Mouse (Mus musculus): Measurements from ENCODE around the gene Dusp8.

The Dusp8 gene

DNA sequence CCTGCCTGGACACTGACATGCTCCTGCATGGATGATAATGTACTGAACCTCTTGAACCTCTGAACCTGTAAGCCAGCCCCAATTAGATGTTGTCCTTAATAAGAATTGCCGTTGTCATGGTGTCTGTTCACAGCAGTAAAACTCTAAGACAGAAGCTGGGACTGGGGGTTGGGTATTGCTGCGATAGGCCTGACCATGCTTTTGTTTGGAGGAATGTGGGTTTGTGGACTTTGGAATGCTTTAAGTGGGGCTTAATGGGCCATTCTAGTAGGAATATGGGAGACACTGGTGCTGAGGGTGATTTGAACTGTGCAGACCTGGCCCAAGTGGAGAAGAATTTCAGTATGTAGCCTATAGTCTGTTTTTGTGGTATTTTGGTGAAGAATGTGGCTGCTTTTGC is 50.3 kb downstream of the Dusp8 start:
- DNase-seq (ENCODE audit: low spot score), result no peak

DNA sequence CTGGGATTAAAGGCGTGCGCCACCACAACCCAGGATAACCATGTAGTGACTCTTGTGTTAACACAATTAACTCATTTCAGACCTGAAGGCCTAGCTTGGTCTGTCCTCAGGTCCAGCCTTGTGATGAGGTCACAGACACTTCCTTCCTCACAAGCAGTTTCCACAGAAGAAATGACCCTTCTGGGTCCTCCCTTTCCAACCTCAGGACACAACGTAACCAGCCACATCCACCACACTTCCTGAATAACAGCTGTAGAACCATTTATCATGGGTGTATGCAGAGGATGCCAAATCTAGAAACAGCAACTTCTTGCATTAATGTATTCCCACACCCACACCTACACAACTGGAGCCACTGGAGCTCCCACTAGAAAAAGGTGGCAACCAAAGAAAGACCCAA is 54.9 kb downstream of the Dusp8 start:
- no peak for DNase-seq (ENCODE audit: low spot score)

GRCm38 (mm10) chr7:142037553-142038170 is 58.0 kb downstream of the Dusp8 start:
- no peak for DNase-seq (ENCODE audit: low spot score)

GRCm38 (mm10) chr7:142035048-142035811 is 60.4 kb downstream of the Dusp8 start:
- DNase-seq (ENCODE audit: low spot score), result no peak

- no peak for DNase-seq (ENCODE audit: low spot score)
These were observed 61.4 kb downstream of the Dusp8 start for GRCm38 (mm10) chr7:142034198-142034597.

GRCm38 (mm10) chr7:142030073-142030472 is 65.6 kb downstream of the Dusp8 start:
- DNase-seq (ENCODE audit: low spot score), result no peak
